Mouse (Mus musculus): ENCODE measurements around the gene Olfr1316.

The Olfr1316 gene

GRCm38 (mm10) chr2:112134877-112135276, at the start of gene Olfr1316:
Olfr1316 (minus strand) TSS chr2:112134977.
- DNase-seq (ENCODE audit: low spot score): no peak

- DNase-seq (ENCODE audit: low spot score): no peak
Observed at GRCm38 (mm10) chr2:112153898-112154297, 19.1 kb upstream of the Olfr1316 start, which contains the start of gene Olfr1318. Olfr1318 (plus strand) TSS chr2:112154198.

DNA sequence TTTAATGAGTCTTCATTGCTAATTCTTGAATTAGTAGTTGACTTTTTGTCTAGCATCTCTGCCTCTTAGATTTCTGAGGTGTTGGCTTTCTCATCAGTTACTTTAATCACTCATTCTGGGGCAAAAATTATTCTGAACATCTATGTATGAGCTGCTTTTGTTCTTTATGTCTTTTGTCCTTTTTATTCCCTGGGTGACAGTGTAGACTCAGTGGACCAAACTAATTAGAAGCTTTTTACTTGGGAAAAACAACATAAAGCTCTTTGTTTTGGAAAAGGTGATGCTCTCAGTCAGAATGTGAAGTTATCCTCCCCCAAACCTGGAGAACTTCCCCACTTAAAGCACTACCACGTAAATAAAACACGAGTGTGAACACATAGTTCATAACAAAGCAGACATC, 5.3 kb upstream of the Olfr1316 start, which contains the start of gene Olfr1317:
Gene Olfr1317 (plus strand): TSS at position 301 of the 400 bp plus-strand sequence.
- DNase-seq (ENCODE audit: low spot score): no peak

- DNase-seq (ENCODE audit: low spot score): no peak
Observed at GRCm38 (mm10) chr2:112115340-112115739, 19.4 kb downstream of the Olfr1316 start, which contains the start of gene Olfr1315-ps1. Olfr1315-ps1 (minus strand) TSS chr2:112115440.

- DNase-seq (ENCODE audit: low spot score): no peak
Observed at GRCm38 (mm10) chr2:112096681-112097080, 38.1 kb downstream of the Olfr1316 start, which contains the start of gene Olfr1314. Olfr1314 (minus strand) TSS chr2:112096781.

DNA sequence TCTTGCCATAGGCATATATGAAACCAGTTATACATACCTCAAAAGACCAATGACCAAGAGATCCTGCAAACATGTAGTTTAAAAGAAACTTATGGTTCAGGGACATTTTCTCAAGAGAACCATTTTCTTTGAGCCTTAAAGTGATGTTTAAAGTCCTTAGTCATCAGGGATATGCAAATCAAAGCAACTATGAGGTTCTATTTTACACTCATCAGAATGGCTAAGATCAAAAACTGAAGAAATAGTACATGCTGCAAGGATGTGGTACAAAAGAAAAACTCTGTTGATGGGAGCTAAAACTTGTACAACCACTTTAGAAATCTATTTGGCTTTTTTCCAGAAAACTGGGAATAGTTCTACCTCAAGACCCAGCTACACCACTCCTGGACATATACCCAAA, 57.0 kb downstream of the Olfr1316 start, which contains the start of gene Olfr1313:
Gene Olfr1313 (minus strand): TSS at position 101 of the 400 bp plus-strand sequence.
- no peak for DNase-seq (ENCODE audit: low spot score)

All from lung, postnatal 25 days (tissue).